Mouse (Mus musculus): ENCODE data around the gene Nkain4. TPM values are rescaled to one million over a fixed set of nuclear protein-coding genes. Genes with fewer than 3 reads are reported as not detected.

Gene Nkain4
- 1.1 and 1.6 TPM in 2 replicates for polyA plus RNA-seq (2015; fragmentation: Nextera tagmentation; extraction: Ambion mirVana)

DNA sequence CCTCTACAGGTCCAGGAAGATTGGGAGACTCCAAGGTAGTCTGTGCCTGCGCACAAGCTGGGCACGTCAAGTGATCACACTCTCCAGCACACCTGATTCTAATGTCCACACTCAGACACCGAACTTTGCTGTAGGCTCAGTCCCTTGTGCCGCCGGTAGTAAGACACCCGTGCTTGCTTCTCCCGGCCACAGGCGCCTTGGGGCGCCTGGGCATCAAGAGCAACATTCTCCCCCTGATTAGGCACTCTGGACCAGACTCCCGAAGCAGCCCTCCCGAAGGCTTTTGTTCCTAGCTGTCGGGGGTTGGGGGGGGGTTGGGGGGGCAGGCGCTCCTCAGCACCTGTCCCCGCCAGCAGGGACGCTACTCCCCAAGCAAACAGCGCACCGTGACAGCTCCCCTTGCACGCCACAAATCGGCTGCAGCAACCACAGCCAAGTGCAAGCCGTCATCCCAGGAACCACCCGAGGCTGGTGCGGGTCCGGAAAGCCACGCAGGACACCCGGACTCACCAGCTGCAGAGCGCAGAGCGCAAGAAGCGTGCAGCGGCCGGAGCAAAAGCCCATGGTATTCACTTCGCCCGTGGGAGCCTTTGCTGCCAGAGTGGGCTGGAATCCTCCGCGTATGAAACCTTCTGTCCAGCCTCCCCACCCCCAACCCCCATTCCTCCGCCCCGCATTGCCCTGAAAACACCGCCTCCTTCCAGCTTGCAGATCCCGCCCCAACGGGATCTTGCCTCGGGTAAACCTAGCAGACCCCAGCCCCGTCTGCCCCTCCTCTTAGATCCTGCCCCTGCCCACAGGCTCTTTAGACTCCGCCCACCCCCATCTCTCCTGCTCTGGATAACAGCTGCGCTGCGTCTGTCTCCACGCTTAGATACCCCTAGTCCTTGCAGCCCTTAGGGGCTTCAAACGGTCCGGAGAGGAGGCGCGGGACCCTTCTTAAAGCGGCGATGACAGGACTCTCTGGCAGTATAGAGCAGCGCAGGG is at the start of gene Nkain4:
TSS of gene Nkain4 (minus strand) at position 639 of the 987 bp plus-strand sequence.
- no peaks in the 10 kb centered on the region for H3K4me1 ChIP-seq (ENCODE audit: control insufficient read depth, low read depth, low read length)
- no peak within 1 kb of the TSS for H3K27ac ChIP-seq (ENCODE audit: low read length)
- WGBS (ENCODE audit: insufficient replicate concordance) = 2% methylated on average over 52 of the region's 52 CpGs
- no peaks in the 10 kb centered on the region for H3K9me3 ChIP-seq (replicated peaks; ENCODE audit: control insufficient read depth, low read length)
- H3K27me3 ChIP-seq (ENCODE audit: control insufficient read depth, insufficient read depth, low read depth, low read length) = peaks cover 47% of the 10 kb centered on the region
- no peaks in the 10 kb centered on the region for H3K36me3 ChIP-seq (ENCODE audit: control insufficient read depth, insufficient read depth)
- H3K4me3 ChIP-seq (ENCODE audit: low read depth, low read length) = peak within 1 kb of the TSS; percentile 39
- H3K9ac ChIP-seq (ENCODE audit: low read depth, low read length) = no peak within 1 kb of the TSS
- H3K4me2 ChIP-seq (ENCODE audit: low read depth, low read length) = peak within 1 kb of the TSS; percentile 54
- ATAC-seq (ENCODE audit: low read depth) = no peak

DNA sequence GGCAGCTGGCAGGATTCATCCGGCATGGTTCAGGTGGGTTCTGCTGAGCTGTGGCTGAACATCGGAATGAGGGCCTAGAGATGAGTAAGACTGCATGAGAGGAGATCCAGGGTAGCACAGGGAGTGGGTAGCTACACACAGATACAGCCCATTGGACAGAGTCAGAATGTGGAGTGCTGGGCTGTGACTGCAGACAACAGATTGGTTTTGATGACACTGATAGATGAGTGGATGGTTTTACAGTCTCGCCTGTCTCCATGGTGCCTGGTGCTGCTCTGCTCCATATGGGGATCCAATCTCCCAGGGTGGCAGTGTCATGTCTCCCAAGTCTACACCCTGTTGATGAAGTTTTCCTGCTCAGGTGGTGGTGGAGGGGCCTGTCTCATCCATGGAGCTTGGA is 42.4 kb upstream of the Nkain4 start:
- Histone ChIP-seq H3K27me3 (ENCODE audit: control insufficient read depth, insufficient read depth, low read depth, low read length) (no peaks in the 10 kb centered on the region), H3K9ac (ENCODE audit: low read depth, low read length) (no peak overlapping the region), H3K4me3 (ENCODE audit: low read depth, low read length) (no peak overlapping the region), H3K27ac (ENCODE audit: low read length) (no peak overlapping the region), H3K4me1 (ENCODE audit: control insufficient read depth, low read depth, low read length) (no peaks in the 10 kb centered on the region), H3K4me2 (ENCODE audit: low read depth, low read length) (no peak overlapping the region), H3K9me3 (replicated peaks; ENCODE audit: control insufficient read depth, low read length) (no peaks in the 10 kb centered on the region), H3K36me3 (ENCODE audit: control insufficient read depth, insufficient read depth) (no peaks in the 10 kb centered on the region)
- no peak for ATAC-seq (ENCODE audit: low read depth)
- 35% methylated on average over 3 of the region's 3 CpGs for WGBS (ENCODE audit: insufficient replicate concordance)

GRCm38 (mm10) chr2:180996436-180996835 is 41.9 kb upstream of the Nkain4 start:
- no peaks in the 10 kb centered on the region for H3K36me3 ChIP-seq (ENCODE audit: control insufficient read depth, insufficient read depth)
- no peak overlapping the region for H3K9ac ChIP-seq (ENCODE audit: low read depth, low read length)
- no peak overlapping the region for H3K4me2 ChIP-seq (ENCODE audit: low read depth, low read length)
- H3K9me3 ChIP-seq (replicated peaks; ENCODE audit: control insufficient read depth, low read length) = no peaks in the 10 kb centered on the region
- no peaks in the 10 kb centered on the region for H3K4me1 ChIP-seq (ENCODE audit: control insufficient read depth, low read depth, low read length)
- H3K27me3 ChIP-seq (ENCODE audit: control insufficient read depth, insufficient read depth, low read depth, low read length) = no peaks in the 10 kb centered on the region
- no peak for ATAC-seq (ENCODE audit: low read depth)
- 7% methylated on average over 5 of the region's 5 CpGs for WGBS (ENCODE audit: insufficient replicate concordance)
- H3K27ac ChIP-seq (ENCODE audit: low read length) = no peak overlapping the region
- no peak overlapping the region for H3K4me3 ChIP-seq (ENCODE audit: low read depth, low read length)

DNA sequence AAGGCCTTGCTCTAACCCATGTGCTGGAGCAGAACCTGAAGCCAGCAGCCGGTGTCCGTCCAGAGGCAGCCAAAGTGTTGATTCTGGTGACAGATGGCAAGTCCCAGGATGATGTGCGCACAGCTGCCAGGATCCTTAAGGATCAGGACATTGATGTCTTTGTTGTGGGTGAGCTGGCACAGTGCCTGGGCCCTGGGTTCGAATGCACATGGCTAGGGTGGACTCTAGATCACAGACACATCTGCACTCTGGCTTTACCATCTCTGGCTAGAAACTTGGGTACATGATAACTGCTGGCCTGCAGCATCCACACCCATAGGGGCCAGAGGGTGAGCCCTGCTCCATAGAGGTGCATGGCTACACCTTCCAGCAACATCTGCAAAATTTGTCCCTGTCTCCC is 41.0 kb upstream of the Nkain4 start:
- Histone ChIP-seq H3K9me3 (replicated peaks; ENCODE audit: control insufficient read depth, low read length) (no peaks in the 10 kb centered on the region), H3K4me1 (ENCODE audit: control insufficient read depth, low read depth, low read length) (no peaks in the 10 kb centered on the region), H3K36me3 (ENCODE audit: control insufficient read depth, insufficient read depth) (no peaks in the 10 kb centered on the region), H3K27ac (ENCODE audit: low read length) (no peak overlapping the region), H3K27me3 (ENCODE audit: control insufficient read depth, insufficient read depth, low read depth, low read length) (no peaks in the 10 kb centered on the region), H3K4me3 (ENCODE audit: low read depth, low read length) (no peak overlapping the region), H3K4me2 (ENCODE audit: low read depth, low read length) (no peak overlapping the region), H3K9ac (ENCODE audit: low read depth, low read length) (no peak overlapping the region)
- WGBS (ENCODE audit: insufficient replicate concordance) = 61% methylated on average over 4 of the region's 4 CpGs
- no peak for ATAC-seq (ENCODE audit: low read depth)

DNA sequence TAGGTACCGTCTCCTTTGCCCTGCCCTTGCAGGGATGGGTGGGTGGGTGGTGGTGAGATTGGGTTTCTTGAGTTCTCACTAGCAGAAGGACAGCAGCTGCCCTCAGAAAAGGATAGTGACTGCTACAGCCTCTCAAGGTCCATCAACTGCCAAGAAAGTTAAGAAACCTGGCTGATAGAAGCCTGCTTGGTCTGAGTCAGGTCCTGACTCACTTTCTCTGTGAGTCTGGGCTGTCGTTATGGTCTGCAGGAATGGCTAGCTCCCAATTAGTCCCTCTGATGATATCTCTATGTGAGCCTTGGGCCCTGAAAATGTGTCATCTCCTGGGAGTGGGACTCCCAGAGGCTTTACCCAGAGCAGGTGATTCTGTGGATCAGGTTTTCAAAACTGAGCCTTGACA is 39.9 kb upstream of the Nkain4 start:
- 56% methylated on average over 2 of the region's 2 CpGs for WGBS (ENCODE audit: insufficient replicate concordance)
- H3K9ac ChIP-seq (ENCODE audit: low read depth, low read length) = no peak overlapping the region
- no peaks in the 10 kb centered on the region for H3K36me3 ChIP-seq (ENCODE audit: control insufficient read depth, insufficient read depth)
- ATAC-seq (ENCODE audit: low read depth) = no peak
- H3K9me3 ChIP-seq (replicated peaks; ENCODE audit: control insufficient read depth, low read length) = no peaks in the 10 kb centered on the region
- no peak overlapping the region for H3K4me3 ChIP-seq (ENCODE audit: low read depth, low read length)
- H3K4me2 ChIP-seq (ENCODE audit: low read depth, low read length) = no peak overlapping the region
- H3K4me1 ChIP-seq (ENCODE audit: control insufficient read depth, low read depth, low read length) = no peaks in the 10 kb centered on the region
- H3K27me3 ChIP-seq (ENCODE audit: control insufficient read depth, insufficient read depth, low read depth, low read length) = no peaks in the 10 kb centered on the region
- H3K27ac ChIP-seq (ENCODE audit: low read length) = no peak overlapping the region

DNA sequence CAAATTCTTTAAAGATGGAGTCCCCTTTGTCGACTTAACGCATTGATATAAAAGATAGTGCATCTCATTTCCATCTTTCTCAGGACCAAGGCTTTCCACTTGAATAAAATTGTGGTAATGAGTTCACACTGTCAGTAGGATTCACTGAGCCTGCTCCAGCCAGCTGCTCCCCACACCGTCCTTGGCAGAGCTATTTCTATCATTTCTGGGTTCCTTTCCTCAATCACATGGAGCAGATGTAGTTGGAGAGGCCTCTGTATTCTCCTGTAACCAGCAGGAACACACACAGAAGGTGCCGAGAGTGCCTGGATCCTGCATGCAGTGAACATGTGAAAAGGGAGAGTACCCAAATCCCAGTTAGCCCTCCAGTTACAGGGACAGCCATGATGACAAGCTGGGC is 35.8 kb upstream of the Nkain4 start:
- no peaks in the 10 kb centered on the region for H3K27me3 ChIP-seq (ENCODE audit: control insufficient read depth, insufficient read depth, low read depth, low read length)
- H3K9me3 ChIP-seq (replicated peaks; ENCODE audit: control insufficient read depth, low read length) = no peaks in the 10 kb centered on the region
- H3K27ac ChIP-seq (ENCODE audit: low read length) = no peak overlapping the region
- H3K4me1 ChIP-seq (ENCODE audit: control insufficient read depth, low read depth, low read length) = no peaks in the 10 kb centered on the region
- no peak overlapping the region for H3K4me3 ChIP-seq (ENCODE audit: low read depth, low read length)
- WGBS (ENCODE audit: insufficient replicate concordance) = 59% methylated on average over 4 of the region's 4 CpGs
- H3K9ac ChIP-seq (ENCODE audit: low read depth, low read length) = no peak overlapping the region
- H3K36me3 ChIP-seq (ENCODE audit: control insufficient read depth, insufficient read depth) = no peaks in the 10 kb centered on the region
- ATAC-seq (ENCODE audit: low read depth) = no peak
- H3K4me2 ChIP-seq (ENCODE audit: low read depth, low read length) = no peak overlapping the region

DNA sequence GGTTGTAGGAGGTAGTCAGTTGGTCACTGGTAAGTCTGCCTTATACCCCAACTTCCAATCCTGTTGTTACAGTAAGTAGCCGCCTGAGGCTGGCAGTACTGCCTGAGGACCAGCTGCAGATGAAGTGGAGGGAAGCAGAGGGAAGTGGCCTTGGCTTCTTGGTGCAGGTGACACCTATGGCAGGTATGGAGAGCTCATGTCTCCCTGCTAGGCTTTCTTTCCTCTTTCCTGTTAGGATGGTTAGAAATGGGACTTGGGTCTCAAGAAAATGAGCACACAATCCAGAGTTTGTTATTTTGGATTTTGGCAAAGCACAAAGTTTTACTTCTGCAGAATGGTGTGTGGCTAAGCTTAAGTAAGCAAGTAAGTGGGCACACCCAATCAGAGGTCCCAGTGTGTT is 34.4 kb upstream of the Nkain4 start:
- H3K4me3 ChIP-seq (ENCODE audit: low read depth, low read length) = no peak overlapping the region
- H3K9me3 ChIP-seq (replicated peaks; ENCODE audit: control insufficient read depth, low read length) = no peaks in the 10 kb centered on the region
- ATAC-seq (ENCODE audit: low read depth) = no peak
- H3K36me3 ChIP-seq (ENCODE audit: control insufficient read depth, insufficient read depth) = no peaks in the 10 kb centered on the region
- no peak overlapping the region for H3K9ac ChIP-seq (ENCODE audit: low read depth, low read length)
- 50% methylated on average over 1 of the region's 1 CpGs for WGBS (ENCODE audit: insufficient replicate concordance)
- H3K27me3 ChIP-seq (ENCODE audit: control insufficient read depth, insufficient read depth, low read depth, low read length) = no peaks in the 10 kb centered on the region
- no peak overlapping the region for H3K27ac ChIP-seq (ENCODE audit: low read length)
- no peaks in the 10 kb centered on the region for H3K4me1 ChIP-seq (ENCODE audit: control insufficient read depth, low read depth, low read length)
- H3K4me2 ChIP-seq (ENCODE audit: low read depth, low read length) = no peak overlapping the region

DNA sequence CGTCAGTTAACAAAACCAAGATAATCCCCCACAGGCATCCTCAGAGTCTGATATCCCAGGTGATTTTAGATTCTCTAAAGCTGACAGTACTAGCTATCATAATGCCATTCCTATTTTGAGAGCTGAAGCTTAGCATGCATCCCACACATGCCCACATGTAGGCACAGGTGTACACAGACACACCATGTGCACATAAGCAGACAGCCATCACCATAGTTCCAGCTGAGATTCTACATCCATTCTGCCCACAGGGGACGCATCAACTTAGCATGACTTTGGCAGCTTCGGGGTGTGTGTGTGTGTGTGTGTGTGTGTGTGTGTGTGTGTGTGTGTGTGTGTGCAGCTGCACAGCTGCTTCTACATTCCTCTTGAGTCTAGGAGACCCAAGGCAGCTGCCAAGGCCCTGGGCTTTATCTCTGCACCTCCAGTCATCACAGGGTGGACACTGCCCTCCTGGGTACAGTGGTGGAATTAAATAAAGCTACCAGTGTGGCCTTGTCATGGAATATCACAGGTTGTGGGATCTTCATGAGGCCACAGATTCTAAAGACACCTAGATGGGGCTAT is 33.9 kb upstream of the Nkain4 start:
- no peak overlapping the region for H3K4me3 ChIP-seq (ENCODE audit: low read depth, low read length)
- H3K4me2 ChIP-seq (ENCODE audit: low read depth, low read length) = no peak overlapping the region
- H3K27ac ChIP-seq (ENCODE audit: low read length) = no peak overlapping the region
- no peak for ATAC-seq (ENCODE audit: low read depth)
- H3K27me3 ChIP-seq (ENCODE audit: control insufficient read depth, insufficient read depth, low read depth, low read length) = no peaks in the 10 kb centered on the region
- WGBS (ENCODE audit: insufficient replicate concordance) = 54% methylated on average over 3 of the region's 3 CpGs
- H3K36me3 ChIP-seq (ENCODE audit: control insufficient read depth, insufficient read depth) = no peaks in the 10 kb centered on the region
- no peaks in the 10 kb centered on the region for H3K9me3 ChIP-seq (replicated peaks; ENCODE audit: control insufficient read depth, low read length)
- H3K9ac ChIP-seq (ENCODE audit: low read depth, low read length) = no peak overlapping the region
- H3K4me1 ChIP-seq (ENCODE audit: control insufficient read depth, low read depth, low read length) = no peaks in the 10 kb centered on the region

DNA sequence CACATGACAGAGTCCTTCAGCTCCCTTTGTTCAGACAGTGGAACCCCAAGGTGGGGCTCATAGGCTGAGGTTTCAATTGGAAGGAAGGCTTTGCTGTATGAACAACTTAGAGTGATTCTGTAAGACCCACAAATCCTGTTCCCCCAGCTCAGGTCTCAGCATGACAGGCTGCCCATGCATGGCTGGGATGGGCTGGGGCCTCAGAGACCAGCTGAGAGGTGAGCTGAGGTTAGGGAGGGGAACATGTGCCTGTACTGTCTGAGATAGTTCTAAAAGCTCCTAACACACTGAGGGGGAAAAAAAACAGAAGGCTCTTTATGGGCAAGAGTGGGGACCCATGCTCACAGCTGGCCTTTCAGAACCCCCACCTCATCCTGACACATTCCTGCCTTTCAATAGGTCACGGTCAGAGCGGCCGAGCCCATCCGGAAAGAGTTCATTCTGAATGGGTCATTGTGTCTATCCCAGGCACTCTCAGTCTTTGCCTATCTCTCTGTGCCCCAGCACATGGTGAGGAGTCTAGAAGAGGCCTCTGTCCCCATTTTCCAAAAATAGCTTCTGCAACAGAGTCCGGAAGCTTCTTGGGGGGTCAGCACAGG is 33.0 kb upstream of the Nkain4 start:
- WGBS (ENCODE audit: insufficient replicate concordance) = 61% methylated on average over 5 of the region's 5 CpGs
- H3K36me3 ChIP-seq (ENCODE audit: control insufficient read depth, insufficient read depth) = no peaks in the 10 kb centered on the region
- H3K9ac ChIP-seq (ENCODE audit: low read depth, low read length) = no peak overlapping the region
- H3K9me3 ChIP-seq (replicated peaks; ENCODE audit: control insufficient read depth, low read length) = no peaks in the 10 kb centered on the region
- H3K27me3 ChIP-seq (ENCODE audit: control insufficient read depth, insufficient read depth, low read depth, low read length) = no peaks in the 10 kb centered on the region
- H3K4me2 ChIP-seq (ENCODE audit: low read depth, low read length) = no peak overlapping the region
- no peak for ATAC-seq (ENCODE audit: low read depth)
- no peak overlapping the region for H3K27ac ChIP-seq (ENCODE audit: low read length)
- no peak overlapping the region for H3K4me3 ChIP-seq (ENCODE audit: low read depth, low read length)
- no peaks in the 10 kb centered on the region for H3K4me1 ChIP-seq (ENCODE audit: control insufficient read depth, low read depth, low read length)
